Mouse (Mus musculus) bone marrow macrophage, adult 2 months (primary cell): ENCODE data around the gene Fgl2.

Experiments used
- CTCF ChIP-seq: IDR thresholded peaks from 2 replicates; pipeline ENCODE4 v1.5.1; 2012; ENCODE audit warnings: low read depth, mild to moderate bottlenecking, low read length, moderate library complexity
- POLR2A ChIP-seq: IDR thresholded peaks from 2 replicates; pipeline ENCODE4 v1.6.1; 2012; ENCODE audit warnings: mild to moderate bottlenecking, low read depth, low read length, borderline replicate concordance

GRCm38 (mm10) chr5:21331656-21332055, 40.8 kb upstream of the Fgl2 start:
- TF ChIP-seq CTCF (no peak), POLR2A (no peak)
